Mouse (Mus musculus) ES-E14 (cell line): ENCODE measurements around the gene Samd14. TPM values are rescaled to one million over a fixed set of nuclear protein-coding genes. Genes with fewer than 3 reads are reported as not detected.

Experiments used
- DNase-seq: peaks from one replicate; pipeline ENCODE4 v3.0.0-alpha.2; 2013; ENCODE audit warnings: low read depth, low spot score
- H3K27ac ChIP-seq: 2 replicates; pipeline ENCODE4 v1.5.1; 2012; ENCODE audit warnings: low read depth, mild to moderate bottlenecking, low read length, moderate library complexity, mixed read lengths; ENCODE audit not compliant: poor library complexity, insufficient read depth, severe bottlenecking
- H3K36me3 ChIP-seq: 2 replicates; pipeline ENCODE4 v1.6.1; 2012; ENCODE audit warnings: mild to moderate bottlenecking, low read length, moderate library complexity, mixed read lengths; ENCODE audit not compliant: control insufficient read depth, poor library complexity, insufficient read depth, severe bottlenecking
- H3K4me1 ChIP-seq, 2 experiments: fragments of 150-350 bp in 1 of 2; sonication (generic) in 1 of 2; 2 replicates each; pipeline ENCODE4 v1.6.1; 2012; ENCODE audit warnings: low read length in 2 of 2, mild to moderate bottlenecking in 1 of 2, mixed read lengths in 1 of 2; ENCODE audit not compliant: control insufficient read depth in 2 of 2, insufficient read depth in 2 of 2, poor library complexity in 1 of 2
- H3K4me3 ChIP-seq, 2 experiments: fragments of 150-350 bp in 1 of 2; sonication (generic) in 1 of 2; 2 replicates each; pipeline ENCODE4 v1.5.1; 2012; ENCODE audit warnings: low read length in 2 of 2, low read depth in 1 of 2, mild to moderate bottlenecking in 1 of 2, mixed read lengths in 1 of 2; ENCODE audit not compliant: insufficient read depth in 1 of 2, poor library complexity in 1 of 2, severe bottlenecking in 1 of 2
- H3K9ac ChIP-seq: 2 replicates; pipeline ENCODE4 v1.6.1; 2012; ENCODE audit warnings: low read depth, mild to moderate bottlenecking, low read length, mixed read lengths; ENCODE audit not compliant: poor library complexity, insufficient read depth, severe bottlenecking
- H3K9me3 ChIP-seq: fragments of 150-350 bp; sonication (generic); 2 replicates; pipeline ENCODE4 v1.6.1; 2012; ENCODE audit warnings: low read depth, mild to moderate bottlenecking, low read length; ENCODE audit not compliant: control insufficient read depth, insufficient read depth
- CHD2 ChIP-seq: IDR thresholded peaks from 2 replicates; pipeline ENCODE4 v1.6.1; 2014; ENCODE audit warnings: mild to moderate bottlenecking, low read depth, low read length, inconsistent platforms
- HCFC1 ChIP-seq: IDR thresholded peaks from 2 replicates; pipeline ENCODE4 v1.6.1; 2012; ENCODE audit warnings: low read length, inconsistent platforms, borderline replicate concordance; ENCODE audit not compliant: insufficient read depth
- MAFK ChIP-seq: IDR thresholded peaks from 2 replicates; pipeline ENCODE4 v1.6.1; 2014; ENCODE audit warnings: mild to moderate bottlenecking, low read depth, low read length, inconsistent platforms; ENCODE audit not compliant: insufficient read depth
- ZC3H11A ChIP-seq: IDR thresholded peaks from 2 replicates; pipeline ENCODE4 v1.6.1; 2012; ENCODE audit warnings: low read depth, mild to moderate bottlenecking, inconsistent platforms, low read length, borderline replicate concordance
- ZNF384 ChIP-seq: IDR thresholded peaks from 2 replicates; pipeline ENCODE4 v1.6.1; 2012; ENCODE audit warnings: low read depth, low read length, inconsistent platforms
- in situ Hi-C, 2 experiments: fragments of 600-800 bp; cut with MboI; formaldehyde crosslinking; loops; one replicate each; pipeline ENCODE4 v1.15.1; 2025; ENCODE audit warnings: low sequenced_read_pairs in 2 of 2, inconsistent platforms in 1 of 2; ENCODE audit not compliant: unreplicated experiment in 2 of 2
- total RNA-seq: library from RNA; depleted of rRNA; stranded (reverse); fragments of 300-350 nt; gene quantifications from 2 replicates; pipeline ENCODE4 v1.2.3, GENCODE M21; 2012

Samd14 gene
- total RNA-seq, 1 experiment: 0.89 TPM

GRCm38 (mm10) chr11:94992754-94993606 lies 16.7 kb upstream of the Samd14 start:
- DNase-seq: peak; percentile 75
- peaks cover 13% of the 10 kb centered on the region; the same call in 1 of the 2 replicates for H3K36me3 ChIP-seq
- H3K4me1 ChIP-seq: peaks cover 3 to 27% of the 10 kb centered on the region in 2 experiments; a peak in 3 of 4 replicates
- H3K4me3 ChIP-seq: peak overlapping the region; percentile 81 to 89
- no peak for TF ChIP-seq ZNF384
- no peak for TF ChIP-seq CHD2
- TF ChIP-seq ZC3H11A: no peak
- no peak for TF ChIP-seq MAFK
- TF ChIP-seq HCFC1: 0 out of 2 replicates have a peak, but pooled peaks have one; percentile 34
- H3K9me3 ChIP-seq: no peaks in the 10 kb centered on the region
- no peak overlapping the region for H3K27ac ChIP-seq
- in situ Hi-C loops: no loop called here
- H3K9ac ChIP-seq: peak overlapping the region; percentile 79

GRCm38 (mm10) chr11:94994208-94994814 lies 15.4 kb upstream of the Samd14 start:
- in situ Hi-C loops: no loop called here
- Histone ChIP-seq H3K9me3 (no peaks in the 10 kb centered on the region), H3K9ac (no peak overlapping the region), H3K27ac (no peak overlapping the region), H3K4me3 (no peak overlapping the region), H3K36me3 (peaks cover 13% of the 10 kb centered on the region; the same call in 1 of the 2 replicates), H3K4me1 (peaks cover 0 to 18% of the 10 kb centered on the region in 2 experiments; a peak in 3 of 4 replicates)
- no peak for TF ChIP-seq ZC3H11A
- TF ChIP-seq HCFC1: no peak
- no peak for TF ChIP-seq ZNF384
- no peak for TF ChIP-seq CHD2
- no peak for TF ChIP-seq MAFK
- no peak for DNase-seq

GRCm38 (mm10) chr11:94994947-94995772 lies 14.5 kb upstream of the Samd14 start:
- TF ChIP-seq CHD2 (no peak), HCFC1 (no peak), MAFK (no peak), ZC3H11A (no peak), ZNF384 (no peak)
- Histone ChIP-seq H3K4me3 (no peak overlapping the region), H3K9ac (no peak overlapping the region), H3K9me3 (no peaks in the 10 kb centered on the region), H3K36me3 (peaks cover 13% of the 10 kb centered on the region; the same call in 1 of the 2 replicates), H3K27ac (no peak overlapping the region), H3K4me1 (peaks cover 0 to 18% of the 10 kb centered on the region in 2 experiments; a peak in 2 of 4 replicates)
- no peak for DNase-seq
- in situ Hi-C loops: no loop called here

GRCm38 (mm10) chr11:94996101-94996500 lies 13.6 kb upstream of the Samd14 start:
- no peak for TF ChIP-seq MAFK
- TF ChIP-seq HCFC1: no peak
- no peak for TF ChIP-seq CHD2
- no peak for TF ChIP-seq ZNF384
- no peak for TF ChIP-seq ZC3H11A
- H3K27ac ChIP-seq: no peak overlapping the region
- H3K4me3 ChIP-seq: no peak overlapping the region
- H3K9ac ChIP-seq: no peak overlapping the region
- no peak for DNase-seq
- H3K36me3 ChIP-seq: peaks cover 13% of the 10 kb centered on the region; the same call in 1 of the 2 replicates
- peaks cover 0 to 24% of the 10 kb centered on the region in 2 experiments; a peak in 2 of 4 replicates for H3K4me1 ChIP-seq
- H3K9me3 ChIP-seq: no peaks in the 10 kb centered on the region
- in situ Hi-C loops: no loop called here
